Mouse (Mus musculus): ENCODE data around the gene Slc25a27. TPM values are rescaled to one million over a fixed set of nuclear protein-coding genes. Genes with fewer than 3 reads are reported as not detected.

Gene Slc25a27
- polyA plus RNA-seq, 1 experiment: 8.7 TPM

DNA sequence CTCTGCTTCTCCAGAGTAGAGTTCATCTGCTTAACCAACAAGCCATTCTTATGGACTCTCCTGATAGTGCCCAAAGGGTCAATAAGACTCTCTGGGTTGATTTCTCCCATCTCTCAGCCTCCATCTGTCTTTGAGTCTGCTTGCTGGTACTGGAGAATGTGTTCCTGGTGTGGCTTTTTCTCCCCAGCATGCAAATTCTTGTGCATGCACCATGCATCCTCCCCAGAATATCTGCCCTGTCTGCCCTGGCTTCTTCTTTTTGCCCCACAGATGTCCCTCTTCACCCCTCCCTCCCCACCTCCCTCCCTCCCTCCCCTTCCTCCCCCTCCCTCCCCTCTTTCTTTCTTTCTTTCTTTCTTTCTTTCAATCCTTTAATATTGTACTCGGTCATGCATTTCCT lies 10.3 kb upstream of the Slc25a27 start:
- TF ChIP-seq CTCF (IDR thresholded peaks at IDR 0.05; ENCODE audit: low read depth, low read length) (no peak), POLR2A (IDR thresholded peaks at IDR 0.05; ENCODE audit: insufficient read depth, low read length) (no peak), EP300 (IDR thresholded peaks at IDR 0.05; ENCODE audit: insufficient read depth, low read depth, low read length) (no peak)

DNA sequence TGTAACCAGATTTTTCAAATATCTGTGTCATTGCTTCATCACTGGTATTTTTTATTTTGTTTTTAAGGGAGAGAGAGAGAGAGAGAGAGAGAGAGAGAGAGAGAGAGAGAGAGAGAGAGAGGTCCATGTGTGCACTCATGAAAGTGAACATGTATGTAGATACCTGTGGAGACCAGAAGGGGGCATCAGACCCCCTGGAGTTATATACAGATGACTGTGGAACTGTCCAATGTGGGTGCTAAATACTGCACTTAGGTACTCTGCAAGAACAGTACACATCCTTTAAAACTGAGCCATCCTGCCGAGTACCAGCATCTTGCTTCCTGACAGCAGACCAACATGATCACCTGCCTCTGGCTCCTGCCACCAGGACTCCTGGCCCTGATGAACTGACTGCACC lies 9.2 kb upstream of the Slc25a27 start:
- Histone ChIP-seq H3K27ac (ENCODE audit: insufficient read depth, low read length) (no peak overlapping the region), H3K4me3 (ENCODE audit: low read depth, low read length) (no peak overlapping the region), H3K27me3 (ENCODE audit: control insufficient read depth, insufficient read depth, low read length, poor library complexity, severe bottlenecking) (no peaks in the 10 kb centered on the region), H3K9ac (ENCODE audit: low read depth, poor library complexity, severe bottlenecking) (no peak overlapping the region), H3K9me3 (replicated peaks; ENCODE audit: control insufficient read depth, insufficient read depth, low read length, poor library complexity, severe bottlenecking) (no peaks in the 10 kb centered on the region), H3K4me1 (ENCODE audit: control insufficient read depth, insufficient read depth, low read length) (no peaks in the 10 kb centered on the region), H3K36me3 (ENCODE audit: control insufficient read depth, insufficient read depth, low read length, poor library complexity, severe bottlenecking) (no peaks in the 10 kb centered on the region)
- TF ChIP-seq EP300 (IDR thresholded peaks at IDR 0.05; ENCODE audit: insufficient read depth, low read depth, low read length) (no peak), CTCF (IDR thresholded peaks at IDR 0.05; ENCODE audit: low read depth, low read length) (no peak), POLR2A (IDR thresholded peaks at IDR 0.05; ENCODE audit: insufficient read depth, low read length) (no peak)

More for the DNA sequence above, 10.3 kb upstream of the Slc25a27 start:
- H3K9me3 ChIP-seq (replicated peaks; ENCODE audit: control insufficient read depth, insufficient read depth, low read length, poor library complexity, severe bottlenecking): no peaks in the 10 kb centered on the region
- H3K9ac ChIP-seq (ENCODE audit: low read depth, poor library complexity, severe bottlenecking): no peak overlapping the region
- H3K4me3 ChIP-seq (ENCODE audit: low read depth, low read length): no peak overlapping the region
- H3K27me3 ChIP-seq (ENCODE audit: control insufficient read depth, insufficient read depth, low read length, poor library complexity, severe bottlenecking): no peaks in the 10 kb centered on the region
- no peaks in the 10 kb centered on the region for H3K36me3 ChIP-seq (ENCODE audit: control insufficient read depth, insufficient read depth, low read length, poor library complexity, severe bottlenecking)
- H3K27ac ChIP-seq (ENCODE audit: insufficient read depth, low read length): no peak overlapping the region
- no peaks in the 10 kb centered on the region for H3K4me1 ChIP-seq (ENCODE audit: control insufficient read depth, insufficient read depth, low read length)

DNA sequence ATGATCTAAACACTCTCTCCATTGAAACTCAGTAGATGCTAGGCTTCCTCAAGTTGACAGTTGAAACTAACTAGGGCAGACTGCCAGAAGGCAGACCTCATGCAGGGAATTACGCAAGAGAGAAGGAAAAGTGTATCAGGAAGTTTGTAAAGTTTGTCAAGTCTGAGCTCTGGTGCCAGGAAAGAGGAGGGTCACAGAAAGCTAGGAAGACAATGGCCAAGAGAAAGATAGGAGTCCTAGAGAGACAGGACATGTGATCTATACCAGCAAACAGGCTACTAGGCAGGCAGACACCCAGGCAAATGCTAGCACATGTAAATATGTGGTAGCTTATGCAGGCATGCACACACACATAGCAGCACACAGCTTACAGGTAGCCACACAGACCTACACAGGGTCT lies 8.2 kb upstream of the Slc25a27 start:
- H3K27me3 ChIP-seq (ENCODE audit: control insufficient read depth, insufficient read depth, low read length, poor library complexity, severe bottlenecking): no peaks in the 10 kb centered on the region
- no peaks in the 10 kb centered on the region for H3K36me3 ChIP-seq (ENCODE audit: control insufficient read depth, insufficient read depth, low read length, poor library complexity, severe bottlenecking)
- H3K9me3 ChIP-seq (replicated peaks; ENCODE audit: control insufficient read depth, insufficient read depth, low read length, poor library complexity, severe bottlenecking): no peaks in the 10 kb centered on the region
- no peak for TF ChIP-seq POLR2A (IDR thresholded peaks at IDR 0.05; ENCODE audit: insufficient read depth, low read length)
- H3K4me3 ChIP-seq (ENCODE audit: low read depth, low read length): no peak overlapping the region
- H3K27ac ChIP-seq (ENCODE audit: insufficient read depth, low read length): no peak overlapping the region
- no peak overlapping the region for H3K9ac ChIP-seq (ENCODE audit: low read depth, poor library complexity, severe bottlenecking)
- H3K4me1 ChIP-seq (ENCODE audit: control insufficient read depth, insufficient read depth, low read length): no peaks in the 10 kb centered on the region

DNA sequence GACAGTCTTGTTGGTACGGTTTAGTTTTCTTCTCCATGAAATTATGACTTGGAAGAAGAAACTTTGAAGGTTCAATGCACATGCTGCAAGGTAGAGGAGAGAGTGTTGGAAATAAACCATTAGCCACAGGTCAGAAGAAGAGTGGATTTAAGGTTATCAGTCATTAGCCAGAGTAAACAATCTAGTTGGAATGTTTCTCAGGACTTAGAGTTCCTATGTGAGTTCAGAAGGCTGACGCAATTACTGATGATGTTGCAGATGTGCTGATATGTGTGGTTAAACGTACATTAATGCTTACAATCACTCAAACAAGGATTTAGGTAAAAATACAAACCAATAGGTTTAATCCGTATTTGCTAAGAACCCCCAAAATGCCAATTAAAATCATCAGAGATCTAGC lies 4.9 kb upstream of the Slc25a27 start:
- no peak overlapping the region for H3K4me3 ChIP-seq (ENCODE audit: low read depth, low read length)
- no peaks in the 10 kb centered on the region for H3K36me3 ChIP-seq (ENCODE audit: control insufficient read depth, insufficient read depth, low read length, poor library complexity, severe bottlenecking)
- H3K27me3 ChIP-seq (ENCODE audit: control insufficient read depth, insufficient read depth, low read length, poor library complexity, severe bottlenecking): no peaks in the 10 kb centered on the region
- no peak overlapping the region for H3K9ac ChIP-seq (ENCODE audit: low read depth, poor library complexity, severe bottlenecking)
- no peaks in the 10 kb centered on the region for H3K9me3 ChIP-seq (replicated peaks; ENCODE audit: control insufficient read depth, insufficient read depth, low read length, poor library complexity, severe bottlenecking)
- TF ChIP-seq POLR2A (IDR thresholded peaks at IDR 0.05; ENCODE audit: insufficient read depth, low read length) (no peak), EP300 (IDR thresholded peaks at IDR 0.05; ENCODE audit: insufficient read depth, low read depth, low read length) (no peak), CTCF (IDR thresholded peaks at IDR 0.05; ENCODE audit: low read depth, low read length) (no peak)
- no peaks in the 10 kb centered on the region for H3K4me1 ChIP-seq (ENCODE audit: control insufficient read depth, insufficient read depth, low read length)
- H3K27ac ChIP-seq (ENCODE audit: insufficient read depth, low read length): no peak overlapping the region

DNA sequence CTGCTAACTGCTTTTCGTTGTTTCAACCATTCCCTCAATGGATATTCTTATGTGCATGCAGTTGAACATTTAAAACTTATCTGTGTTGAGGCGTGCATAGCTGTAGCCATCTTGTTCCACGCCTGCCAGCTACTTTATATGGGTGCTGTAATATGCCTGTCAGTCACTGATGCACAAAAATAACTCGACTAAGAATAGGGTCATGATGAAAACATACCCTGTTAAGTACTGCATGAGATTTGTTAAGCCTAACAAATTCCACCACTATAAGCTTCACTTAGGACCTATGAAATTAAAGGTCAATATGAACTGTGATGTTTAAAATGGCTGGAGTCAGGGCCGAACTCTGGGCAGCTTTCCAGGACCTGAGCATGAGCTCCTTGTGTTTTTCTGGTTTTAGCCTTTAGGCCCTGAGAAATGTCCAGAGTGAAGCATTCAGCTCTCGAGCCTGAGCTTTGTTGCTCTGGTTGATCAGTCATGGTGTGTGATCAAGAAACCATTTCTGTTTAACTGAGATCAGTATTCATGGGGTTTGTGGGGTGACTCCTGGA lies 2.2 kb upstream of the Slc25a27 start:
- no peaks in the 10 kb centered on the region for H3K36me3 ChIP-seq (ENCODE audit: control insufficient read depth, insufficient read depth, low read length, poor library complexity, severe bottlenecking)
- no peaks in the 10 kb centered on the region for H3K9me3 ChIP-seq (replicated peaks; ENCODE audit: control insufficient read depth, insufficient read depth, low read length, poor library complexity, severe bottlenecking)
- H3K27me3 ChIP-seq (ENCODE audit: control insufficient read depth, insufficient read depth, low read length, poor library complexity, severe bottlenecking): no peaks in the 10 kb centered on the region
- TF ChIP-seq EP300 (IDR thresholded peaks at IDR 0.05; ENCODE audit: insufficient read depth, low read depth, low read length) (no peak), POLR2A (IDR thresholded peaks at IDR 0.05; ENCODE audit: insufficient read depth, low read length) (no peak), CTCF (IDR thresholded peaks at IDR 0.05; ENCODE audit: low read depth, low read length) (no peak)
- no peaks in the 10 kb centered on the region for H3K4me1 ChIP-seq (ENCODE audit: control insufficient read depth, insufficient read depth, low read length)
- no peak overlapping the region for H3K4me3 ChIP-seq (ENCODE audit: low read depth, low read length)
- H3K27ac ChIP-seq (ENCODE audit: insufficient read depth, low read length): no peak overlapping the region
- no peak overlapping the region for H3K9ac ChIP-seq (ENCODE audit: low read depth, poor library complexity, severe bottlenecking)

DNA sequence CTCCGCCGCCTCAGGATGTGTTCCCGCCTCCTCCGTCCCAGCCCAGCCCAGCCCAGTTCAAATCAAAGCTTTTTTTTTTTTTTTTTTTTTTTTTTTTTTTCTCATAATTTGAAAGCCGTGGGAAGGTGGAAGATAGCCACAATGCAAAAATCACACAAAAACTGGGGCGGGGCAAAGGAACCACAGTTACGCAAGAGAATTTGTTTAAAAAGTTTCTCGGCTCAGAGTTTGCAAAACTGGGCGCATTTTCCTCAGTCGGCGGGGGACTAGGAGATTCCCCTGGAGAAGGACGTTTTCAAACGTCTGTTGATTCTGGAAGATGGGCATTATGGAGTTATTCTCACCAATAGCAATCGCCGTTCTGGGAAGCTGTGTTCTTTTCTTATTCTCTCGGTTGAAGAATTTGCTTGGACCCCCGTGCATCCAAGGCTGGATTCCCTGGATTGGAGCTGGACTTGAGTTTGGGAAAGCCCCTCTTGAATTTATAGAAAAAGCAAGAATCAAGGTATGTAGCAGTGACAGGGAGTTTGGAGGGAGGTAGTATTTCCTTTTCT lies 353 bp upstream of the Slc25a27 start, which contains the start of gene Cyp39a1:
TSS of gene Cyp39a1 (plus strand) at position 136 of the 554 bp plus-strand sequence.
- Histone ChIP-seq H3K36me3 (ENCODE audit: control insufficient read depth, insufficient read depth, low read length, poor library complexity, severe bottlenecking) (no peaks in the 10 kb centered on the region), H3K9ac (ENCODE audit: low read depth, poor library complexity, severe bottlenecking) (peak within 1 kb of the TSS; percentile 79), H3K4me3 (ENCODE audit: low read depth, low read length) (peak within 1 kb of the TSS; percentile 86), H3K27ac (ENCODE audit: insufficient read depth, low read length) (no peak within 1 kb of the TSS), H3K9me3 (replicated peaks; ENCODE audit: control insufficient read depth, insufficient read depth, low read length, poor library complexity, severe bottlenecking) (no peaks in the 10 kb centered on the region), H3K4me1 (ENCODE audit: control insufficient read depth, insufficient read depth, low read length) (no peaks in the 10 kb centered on the region), H3K27me3 (ENCODE audit: control insufficient read depth, insufficient read depth, low read length, poor library complexity, severe bottlenecking) (no peaks in the 10 kb centered on the region)
- no peak for TF ChIP-seq CTCF (IDR thresholded peaks at IDR 0.05; ENCODE audit: low read depth, low read length)
- no peak for TF ChIP-seq EP300 (IDR thresholded peaks at IDR 0.05; ENCODE audit: insufficient read depth, low read depth, low read length)
- no peak for TF ChIP-seq POLR2A (IDR thresholded peaks at IDR 0.05; ENCODE audit: insufficient read depth, low read length)

All from ES-Bruce4 (cell line).